ENCODE assay signal across 20 mouse cellular contexts in the genomic region with DNA sequence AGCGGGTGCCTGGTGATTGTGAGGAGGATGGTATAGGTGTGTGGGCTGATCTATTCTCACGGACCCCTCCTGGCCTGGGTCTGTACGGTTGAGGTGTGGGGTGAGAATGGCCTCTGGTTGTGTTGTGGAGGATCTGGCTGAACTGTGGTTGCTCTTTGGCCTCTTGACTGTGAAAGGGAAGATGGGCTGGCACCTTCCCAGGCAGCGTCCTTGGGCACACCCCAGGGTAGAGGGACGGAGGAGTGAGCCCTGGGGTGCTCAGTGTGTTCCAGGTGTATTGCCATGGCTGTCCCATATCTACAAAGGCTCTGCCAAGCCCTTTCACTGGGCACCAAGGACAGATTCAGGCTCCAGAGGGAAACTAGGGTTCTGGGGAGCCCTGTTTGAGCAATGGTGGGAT. TPM values are rescaled to one million over a fixed set of nuclear protein-coding genes. Genes with fewer than 3 reads are reported as not detected.
A peak's percentile ranks its signal among the peaks of the same experiment; 100 is the strongest.
DNase-seq lines count a peak whose midpoint lies in the region; ATAC-seq lines count a peak whose summit lies in the region.
"Had no signal": no experiment of that assay in that cellular context is flagged by ENCODE, and none has a peak within 500 bp of the region (broad histone marks: within the 10 kb centered on the region; RNA-seq: fewer than 3 reads in every experiment).

No protein-coding gene starts in this region.

- no peak overlapping the region for H3K4me3 ChIP-seq in heart, embryonic 12.5 days
- H3K4me3 ChIP-seq: embryonic facial prominence, embryonic 13.5 days; limb, embryonic 15.5 days; neural tube, embryonic 12.5 days had no signal

- peaks cover 43% of the 10 kb centered on the region for H3K27me3 ChIP-seq in heart, embryonic 12.5 days (replicated peaks)

- H3K4me1 ChIP-seq in heart, embryonic 12.5 days (replicated peaks), result peaks cover 44% of the 10 kb centered on the region
- H3K4me1 ChIP-seq: neural tube, embryonic 12.5 days had no signal

- H3K4me2 ChIP-seq in heart, embryonic 12.5 days, result no peak overlapping the region
- H3K4me2 ChIP-seq: embryonic facial prominence, embryonic 13.5 days; heart, embryonic 11.5 days; hindbrain, embryonic 14.5 days; limb, embryonic 15.5 days; midbrain, embryonic 11.5 days; neural tube, embryonic 12.5 days had no signal

- no peaks in the 10 kb centered on the region for H3K9me3 ChIP-seq in heart, embryonic 12.5 days (replicated peaks)
- H3K9me3 ChIP-seq: embryonic facial prominence, embryonic 13.5 days; limb, embryonic 15.5 days; neural tube, embryonic 12.5 days had no signal

- 0 out of 2 replicates have a peak overlapping the region, but pooled peaks have one; percentile 10 for H3K27ac ChIP-seq in heart, embryonic 12.5 days (ENCODE audit: poor library complexity, severe bottlenecking)
- H3K27ac ChIP-seq: embryonic facial prominence, embryonic 13.5 days; hindbrain, embryonic 14.5 days; limb, embryonic 15.5 days; neural tube, embryonic 12.5 days had no signal

- H3K9ac ChIP-seq in heart, embryonic 12.5 days, result no peak overlapping the region
- H3K9ac ChIP-seq: embryonic facial prominence, embryonic 13.5 days; hindbrain, embryonic 14.5 days; limb, embryonic 15.5 days; liver, postnatal 0 days; neural tube, embryonic 12.5 days had no signal

- 79% methylated on average over 5 of the region's 5 CpGs for WGBS in heart, embryonic 12.5 days

- no peak for ATAC-seq in heart, embryonic 12.5 days (ENCODE audit: insufficient number of reproducible peaks, low FRiP score)
- ATAC-seq: liver, postnatal 0 days had no signal

- H3K36me3 ChIP-seq in heart, embryonic 12.5 days, result 0 out of 2 replicates have a peak, but pooled peaks cover 3% of the 10 kb centered on the region
- H3K36me3 ChIP-seq: embryonic facial prominence, embryonic 13.5 days; limb, embryonic 15.5 days had no signal

- DNase-seq in cerebellum, adult 11-12 months, result peak; percentile 52
- no peak for DNase-seq in cerebellum, adult 18-20 months
- DNase-seq in heart, adult 18-20 months, result no peak
- DNase-seq in kidney, adult 8-10 months, result peak; percentile 39 to 49
- no peak for DNase-seq in kidney, postnatal 10 days
- DNase-seq in ovary, adult 18-20 months (ENCODE audit: low spot score), result peak; percentile 24
- no peak for DNase-seq in ovary, postnatal 10 days (ENCODE audit: low spot score)
- DNase-seq: adrenal gland, adult 2 months; gastrocnemius, postnatal 25 days; heart, postnatal 36 days; liver, postnatal 0 days; right cerebral cortex, postnatal 25 days; thymus, adult 2 months had no signal

RNA-seq across cellular contexts. Expression of gene Crb2, which starts 13.0 kb away (rescaled TPM):
- 7.6 and 9.1 TPM in 2 replicates for polyA plus RNA-seq in heart, embryonic 12.5 days (2016; fragmentation: Nextera tagmentation; extraction: Ambion mirVana)
- total RNA-seq in heart, adult 18-20 months (2021), result under 1 TPM; 0.57 to 0.75 TPM
- total RNA-seq: gastrocnemius, postnatal 25 days had no signal

Comparison
In these comparisons a context has a peak if more than half of its experiments do, and no peak if none do; other contexts are left out.
1. DNase-seq: peak in cerebellum, adult 11-12 months (single experiment), kidney, adult 8-10 months (2 of 2) and ovary, adult 18-20 months (single experiment); none in cerebellum, adult 18-20 months (0 of 2), heart, adult 18-20 months (0 of 2), kidney, postnatal 10 days (single experiment) and ovary, postnatal 10 days (single experiment).